8 mouse cellular contexts compared by ENCODE assay signal in the genomic region with DNA sequence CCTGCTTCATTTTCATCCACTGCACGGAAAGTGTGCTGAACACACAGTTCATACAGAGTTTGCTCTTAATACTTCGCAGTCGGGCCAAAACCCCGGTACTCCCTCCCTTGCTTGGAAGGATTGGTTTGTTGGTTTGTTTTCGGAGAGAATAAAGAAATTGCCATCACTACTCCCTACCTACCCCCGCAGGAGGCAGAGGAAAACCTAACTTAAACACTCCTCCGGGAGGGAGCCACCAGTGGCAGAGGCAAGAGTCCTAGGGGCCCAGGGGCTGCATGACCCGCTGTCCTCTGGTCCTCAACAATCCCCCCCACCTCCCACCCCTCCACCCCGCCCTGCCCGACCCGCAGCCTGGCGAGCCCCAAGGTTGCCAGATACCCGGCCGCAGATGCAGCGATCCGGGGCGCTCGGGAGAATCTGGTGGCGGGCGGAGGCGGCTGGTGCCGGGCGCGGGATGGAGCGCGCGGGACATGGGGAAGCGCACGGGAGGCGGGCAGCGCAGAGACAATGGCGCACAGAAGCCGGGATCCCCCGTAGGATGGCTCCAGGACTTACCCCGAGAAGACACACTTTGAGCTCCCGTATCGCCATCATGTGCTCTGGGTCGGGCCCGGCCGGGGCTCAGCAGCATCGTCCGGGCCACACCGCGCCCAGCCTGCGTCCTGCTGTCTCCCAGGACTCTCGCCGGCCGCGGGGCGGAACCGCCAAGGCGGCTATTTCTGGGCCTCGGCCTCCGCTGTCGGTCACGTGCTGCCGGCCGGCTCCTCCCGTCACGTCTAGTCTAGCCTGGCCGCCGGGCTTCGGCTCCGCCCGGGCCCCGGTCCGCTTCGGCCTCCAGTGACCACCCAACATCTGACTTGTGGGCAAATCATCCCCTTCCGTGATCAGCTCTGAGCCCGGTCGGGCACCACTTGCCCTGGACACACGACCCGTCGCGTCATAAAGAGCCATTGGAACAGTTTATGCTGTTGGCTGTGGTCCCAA. TPM values are rescaled to one million over a fixed set of nuclear protein-coding genes. Genes with fewer than 3 reads are reported as not detected.
DNase-seq lines count a peak whose midpoint lies in the region; ATAC-seq lines count a peak whose summit lies in the region.

A gene (minus strand): TSS at position 802 of the 984 bp plus-strand sequence.

- H3K4me3 ChIP-seq in neural tube, embryonic 14.5 days (ENCODE audit: low read depth, low read length) = peak within 1 kb of the TSS; percentile 84

- H3K4me1 ChIP-seq in neural tube, embryonic 14.5 days (ENCODE audit: control insufficient read depth, insufficient read depth, low read length) = peaks cover 40% of the 10 kb centered on the region

- peak within 1 kb of the TSS; percentile 80 for H3K9ac ChIP-seq in neural tube, embryonic 14.5 days (replicated peaks; ENCODE audit: low read depth, low read length)

- DNase-seq in MN1 (ENCODE audit: low spot score) = peak; percentile 81
- DNase-seq in cerebellum, adult 9-10 months = peak; percentile 73
- DNase-seq in heart, postnatal 36 days = peak; percentile 86 to 91
- peak; percentile 46 to 73 for DNase-seq in layer of hippocampus, adult 18-20 months (ENCODE audit: low spot score in 2 of 2)
- peak; percentile 88 to 90 for DNase-seq in lung, adult 18-20 months
- DNase-seq in testis, postnatal 10 days (ENCODE audit: low spot score) = peak; percentile 88

- H3K36me3 ChIP-seq in neural tube, embryonic 14.5 days (ENCODE audit: control insufficient read depth, insufficient read depth, low read length) = no peaks in the 10 kb centered on the region

- intact Hi-C loops in heart, postnatal 36 days (cut with DNase I) = loop anchor here (2.0 to 5.0 kb wide), 2 partner anchors 35 to 65 kb away; no protein-coding TSS in a partner anchor

- no peaks in the 10 kb centered on the region for H3K27me3 ChIP-seq in neural tube, embryonic 14.5 days (ENCODE audit: control insufficient read depth, insufficient read depth, low read length)

- H3K9me3 ChIP-seq in neural tube, embryonic 14.5 days (ENCODE audit: control insufficient read depth, low read length) = no peaks in the 10 kb centered on the region

- WGBS in neural tube, embryonic 14.5 days = under 1% methylated on average over 73 of the region's 75 CpGs

- ATAC-seq in frontal cortex, adult (ENCODE audit: low TSS enrichment) = peak; percentile 61
- peak; percentile 76 for ATAC-seq in neural tube, embryonic 14.5 days (ENCODE audit: low read depth)

- peak within 1 kb of the TSS; percentile 79 for H3K4me2 ChIP-seq in neural tube, embryonic 14.5 days (ENCODE audit: low read depth, low read length)

- H3K27ac ChIP-seq in neural tube, embryonic 14.5 days (ENCODE audit: low read depth, low read length) = peak within 1 kb of the TSS; percentile 63

RNA-seq across cellular contexts. Expression of the gene that starts here (rescaled TPM):
- total RNA-seq in heart, postnatal 36 days (2021) = 10 to 100 TPM; 13.6 to 15.6 TPM
- total RNA-seq in layer of hippocampus, adult 18-20 months (2021) = 10 to 100 TPM; 52.0 to 55.6 TPM
- 70.8 and 81.4 TPM in 2 replicates for polyA plus RNA-seq in neural tube, embryonic 14.5 days (2014; fragmentation: Nextera tagmentation; extraction: Ambion mirVana)

Comparison
In these comparisons a context has a peak if more than half of its experiments do, and no peak if none do; other contexts are left out.
1. Peak in every context shown above with its lines: DNase-seq, ATAC-seq, H3K4me3 ChIP-seq and H3K27ac ChIP-seq.